Mouse (Mus musculus): ENCODE measurements around the gene Dkkl1. TPM values are rescaled to one million over a fixed set of nuclear protein-coding genes. Genes with fewer than 3 reads are reported as not detected.

Dkkl1 gene
- polyA plus RNA-seq, 1 experiment from 2014 or later: not detected

DNA sequence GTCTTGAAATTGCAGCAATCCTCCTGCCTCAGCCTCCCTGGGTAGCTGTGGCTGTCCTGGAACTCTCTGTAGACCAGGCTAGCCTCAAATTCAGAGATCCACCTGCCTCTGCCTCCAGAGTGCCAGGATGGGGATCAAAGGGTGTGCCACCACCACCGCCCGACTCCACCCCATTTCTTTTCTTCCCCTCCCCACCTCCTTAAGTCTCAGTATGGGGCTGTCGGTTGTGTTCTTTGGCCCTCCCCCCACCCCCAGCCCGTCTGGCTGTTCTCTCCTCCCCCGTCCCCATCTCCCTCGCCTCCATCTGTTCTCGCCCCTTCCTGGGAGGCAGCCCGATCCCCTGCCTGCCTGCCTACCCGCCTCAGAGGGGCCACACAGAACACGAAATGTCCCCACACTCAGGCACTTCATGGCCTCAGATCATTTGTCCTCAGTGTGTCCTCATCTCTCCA, 45.0 kb downstream of the Dkkl1 start:
- ATAC-seq (no peak), DNase-seq (ENCODE audit: low read depth, low spot score) (no peak)
- POLR2A ChIA-PET: no interaction called here
- in situ Hi-C loops (cut with MboI; ENCODE audit: low pct_unique_long_range_greater_than_20kb): loop anchor here (10.0 kb wide), 1 partner anchor 188 kb away; no protein-coding TSS in a partner anchor
- H3K27me3 ChIP-seq: peaks cover 50% of the 10 kb centered on the region
- no peak for TF ChIP-seq CTCF (IDR thresholded peaks at IDR 0.05)
- CTCF ChIA-PET: no interaction called here

DNA sequence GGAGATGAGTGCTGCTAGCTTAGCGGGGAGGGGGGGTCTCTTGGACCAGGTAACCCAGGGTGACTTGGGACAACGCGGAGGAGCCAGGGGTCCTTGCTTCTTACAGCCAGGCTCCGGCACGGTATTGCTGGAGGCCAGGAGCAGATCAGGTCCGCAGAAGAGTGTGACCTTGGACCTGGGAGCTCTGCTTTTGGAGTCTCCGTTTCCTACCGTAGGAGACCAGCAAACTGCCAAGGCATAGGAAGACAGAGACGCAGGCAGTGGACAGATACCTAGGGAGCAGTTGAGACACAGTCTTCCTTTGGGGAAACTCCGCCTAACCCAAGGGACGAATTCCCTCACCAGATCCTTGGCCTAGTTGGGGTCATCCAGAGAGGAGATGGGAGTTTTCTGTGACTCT, 46.2 kb downstream of the Dkkl1 start:
- in situ Hi-C loops (cut with MboI; ENCODE audit: low pct_unique_long_range_greater_than_20kb): loop anchor here (10.0 kb wide), 1 partner anchor 189 kb away; no protein-coding TSS in a partner anchor

DNA sequence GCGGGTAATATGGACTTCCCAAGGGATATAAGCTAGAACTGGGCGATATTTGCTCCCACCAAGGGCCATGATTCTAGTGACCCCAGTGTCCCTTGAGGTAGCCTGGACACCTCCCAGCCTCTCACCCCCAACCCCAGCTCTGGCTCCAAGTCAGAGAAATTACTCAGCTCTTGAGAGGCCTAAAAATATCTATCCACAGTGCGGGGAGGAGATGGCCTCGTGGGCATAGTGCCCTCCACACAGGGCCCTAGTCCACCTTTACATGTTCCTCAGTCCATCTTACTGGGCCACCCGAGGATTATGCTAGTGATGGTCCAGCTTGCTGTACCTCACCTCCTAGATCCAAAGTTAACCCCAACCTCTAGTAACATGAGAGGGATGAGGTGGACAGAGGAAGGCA, 47.1 kb downstream of the Dkkl1 start:
- peaks cover 48% of the 10 kb centered on the region for H3K27me3 ChIP-seq
- ChIA-PET CTCF (interaction anchor here (1.0 to 1.2 kb wide), 2 partner anchors 22 to 33 kb away, joined by 3 to 6 read pairs; no protein-coding TSS in a partner anchor), POLR2A (no interaction called here)
- ATAC-seq: no peak
- in situ Hi-C loops (cut with MboI; ENCODE audit: low pct_unique_long_range_greater_than_20kb): loop anchor here (10.0 kb wide), 1 partner anchor 190 kb away; no protein-coding TSS in a partner anchor
- DNase-seq (ENCODE audit: low read depth, low spot score): no peak
- TF ChIP-seq CTCF (IDR thresholded peaks at IDR 0.05): no peak

More for the DNA sequence above, 46.2 kb downstream of the Dkkl1 start:
- ATAC-seq (no peak), DNase-seq (ENCODE audit: low read depth, low spot score) (no peak)
- no peak for TF ChIP-seq CTCF (IDR thresholded peaks at IDR 0.05)
- ChIA-PET POLR2A (no interaction called here), CTCF (no interaction called here)
- H3K27me3 ChIP-seq: peaks cover 50% of the 10 kb centered on the region

DNA sequence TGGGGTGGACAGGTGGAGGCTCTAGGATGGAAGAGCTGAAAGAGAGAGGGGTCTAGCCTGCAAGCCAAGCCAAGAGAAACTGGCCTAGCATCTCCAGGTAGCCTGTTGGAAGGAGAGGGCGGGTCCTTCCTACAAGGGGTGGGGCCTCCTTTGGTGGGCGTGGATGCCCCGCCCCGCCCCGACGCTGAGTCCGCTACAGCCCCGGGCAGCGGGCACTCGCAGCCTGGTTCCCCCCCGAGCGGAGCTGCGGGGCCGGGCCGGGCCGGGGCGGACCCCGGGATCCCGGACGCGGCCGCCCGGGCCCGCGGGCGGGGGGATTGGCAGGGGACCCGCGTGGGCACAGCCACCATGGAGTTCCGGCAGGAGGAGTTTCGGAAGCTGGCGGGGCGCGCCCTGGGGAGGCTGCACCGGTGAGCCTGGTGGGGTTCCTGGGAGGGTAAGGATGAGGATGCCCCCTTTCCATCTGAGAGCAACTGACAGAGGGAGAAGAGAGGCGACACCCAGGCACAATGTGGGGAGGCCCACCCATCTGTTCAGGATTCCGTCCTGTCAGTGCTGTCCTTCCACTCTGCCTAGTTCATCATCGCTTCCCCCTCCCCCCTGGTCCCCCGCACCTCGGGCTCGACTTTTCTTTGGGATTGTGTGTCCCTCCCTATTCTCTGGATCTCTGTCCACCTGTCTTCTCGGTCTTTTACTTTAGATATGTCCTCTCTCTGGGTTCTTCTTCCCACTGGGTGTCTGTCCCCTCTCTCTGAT, 48.0 kb downstream of the Dkkl1 start, which contains the start of gene Slc17a7:
TSS of gene Slc17a7 (plus strand) at position 215 of the 756 bp plus-strand sequence.
- no peak for DNase-seq (ENCODE audit: low read depth, low spot score)
- no peak for ATAC-seq
- in situ Hi-C loops (cut with MboI; ENCODE audit: low pct_unique_long_range_greater_than_20kb): loop anchor here (10.0 kb wide), 1 partner anchor 191 kb away; no protein-coding TSS in a partner anchor

DNA sequence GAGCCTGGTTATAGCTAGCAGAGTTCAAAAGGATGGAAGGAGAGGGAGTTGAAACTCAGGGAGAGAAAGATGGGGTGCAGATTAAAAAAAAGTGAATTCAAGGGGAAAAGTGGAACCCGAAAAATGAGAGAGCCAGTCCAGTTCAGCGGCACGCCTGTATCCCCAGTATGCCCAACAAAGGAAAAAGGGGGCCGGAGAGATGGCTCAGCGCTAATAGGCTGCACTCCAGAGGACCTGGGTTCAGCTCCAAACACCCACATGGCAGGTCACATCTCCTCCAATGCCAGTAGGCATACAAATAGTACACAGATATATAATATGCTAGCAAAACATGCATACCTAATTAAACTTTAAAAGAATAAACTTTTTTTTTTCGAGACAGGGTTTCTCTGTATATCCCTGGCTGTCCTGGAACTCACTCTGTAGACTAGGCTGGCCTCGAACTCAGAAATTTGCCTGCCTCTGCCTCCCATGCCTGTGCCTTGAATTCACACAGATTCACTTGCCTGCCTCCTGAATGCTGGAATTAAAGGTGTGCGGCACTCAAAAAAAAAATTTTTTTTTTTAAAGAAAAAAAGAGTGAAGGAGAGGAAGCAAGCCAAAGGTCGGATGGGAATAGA, 48.8 kb downstream of the Dkkl1 start:
- in situ Hi-C loops (cut with MboI; ENCODE audit: low pct_unique_long_range_greater_than_20kb): loop anchor here (10.0 kb wide), 1 partner anchor 192 kb away; no protein-coding TSS in a partner anchor
- no peak for TF ChIP-seq CTCF (IDR thresholded peaks at IDR 0.05)
- DNase-seq (ENCODE audit: low read depth, low spot score) (no peak), ATAC-seq (no peak)
- peaks cover 33% of the 10 kb centered on the region for H3K27me3 ChIP-seq
- ChIA-PET CTCF (interaction anchor here (1.1 to 2.7 kb wide), 8 partner anchors 8 to 137 kb away, joined by 3 to 30 read pairs (median 6); partner anchors contain the start of genes Aldh16a1 and Pih1d1), POLR2A (interaction anchor here (1.2 kb wide), 1 partner anchor 11 kb away, joined by 3 read pairs; no protein-coding TSS in a partner anchor)

More for the DNA sequence above, 48.0 kb downstream of the Dkkl1 start, which contains the start of gene Slc17a7:
- H3K27me3 ChIP-seq: peaks cover 41% of the 10 kb centered on the region
- ChIA-PET CTCF (interaction anchor here (1.0 to 2.7 kb wide), 6 partner anchors 9 to 136 kb away, joined by 3 to 8 read pairs (median 4); partner anchors contain the start of genes Aldh16a1 and Pih1d1), POLR2A (no interaction called here)
- no peak for TF ChIP-seq CTCF (IDR thresholded peaks at IDR 0.05)

DNA sequence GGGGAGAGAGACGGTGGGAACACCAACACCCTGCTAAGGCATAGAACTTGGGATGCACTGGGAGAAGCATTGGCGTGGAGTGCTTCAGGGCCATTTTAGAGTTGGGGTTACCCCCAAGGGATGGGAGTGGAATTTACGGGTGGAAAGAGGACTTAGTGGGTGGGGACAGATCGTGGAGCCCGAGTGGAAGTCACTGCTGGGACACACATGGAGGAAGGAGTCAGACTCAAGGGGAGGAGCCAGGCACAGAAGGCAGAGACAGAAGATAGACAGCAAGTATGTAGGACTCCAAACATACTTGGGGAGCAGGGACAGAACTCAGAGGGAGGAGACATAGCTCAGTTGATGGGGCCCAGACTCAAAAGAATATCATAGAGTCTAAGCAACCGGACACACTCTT, 49.4 kb downstream of the Dkkl1 start:
- POLR2A ChIA-PET: interaction anchor here (1.2 kb wide), 1 partner anchor 12 kb away, joined by 3 read pairs; no protein-coding TSS in a partner anchor
- ATAC-seq (no peak), DNase-seq (ENCODE audit: low read depth, low spot score) (no peak)
- in situ Hi-C loops (cut with MboI; ENCODE audit: low pct_unique_long_range_greater_than_20kb): loop anchor here (10.0 kb wide), 1 partner anchor 192 kb away; no protein-coding TSS in a partner anchor
- CTCF ChIA-PET: interaction anchor here (0.8 to 2.7 kb wide), 13 partner anchors 8 to 137 kb away, joined by 3 to 30 read pairs (median 5); partner anchors contain the start of genes Aldh16a1, Ccdc155 and Pih1d1
- peaks cover 29% of the 10 kb centered on the region for H3K27me3 ChIP-seq
- no peak for TF ChIP-seq CTCF (IDR thresholded peaks at IDR 0.05)

DNA sequence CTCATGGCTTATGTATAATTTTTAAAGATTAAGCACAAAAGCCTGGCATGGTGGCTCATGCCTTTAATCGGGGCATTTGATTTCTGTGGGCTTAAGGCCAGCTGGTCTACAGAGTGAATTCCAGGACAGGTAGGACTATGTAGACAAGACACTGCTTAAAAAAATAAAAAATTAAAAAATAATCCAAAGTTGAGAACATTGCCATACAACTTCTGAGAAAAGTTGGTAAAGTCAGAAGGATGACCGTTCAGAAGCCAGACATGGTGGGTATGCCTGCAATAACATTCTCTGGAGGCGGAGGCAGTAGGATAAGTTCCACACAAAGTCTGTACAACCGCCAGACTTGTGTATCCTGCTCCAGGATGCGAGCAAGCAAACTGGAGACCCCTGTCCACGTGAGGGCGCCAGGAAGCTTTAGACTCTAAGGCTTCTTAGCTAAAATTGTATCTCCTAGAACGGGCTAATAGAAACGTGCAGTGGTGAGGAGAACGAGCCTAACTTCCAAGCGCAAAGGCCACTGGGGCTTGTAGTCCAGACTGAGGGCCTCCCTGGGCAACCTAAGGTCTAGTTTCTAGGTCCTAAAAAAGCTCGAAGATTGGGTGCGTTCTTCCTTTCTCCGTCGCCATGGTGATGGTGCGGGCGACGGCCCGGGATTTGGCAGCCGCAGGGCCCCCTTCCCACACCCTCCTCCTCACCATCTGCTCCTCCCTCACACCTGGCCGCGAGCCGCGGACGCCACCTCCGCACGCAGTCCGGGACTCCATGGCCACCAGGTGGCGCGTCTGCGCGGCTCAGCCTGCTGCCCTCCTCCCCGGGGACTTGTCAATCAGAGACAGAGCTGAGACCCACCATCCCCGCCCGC, 50.1 kb downstream of the Dkkl1 start:
- CTCF ChIA-PET: interaction anchor here (0.7 to 2.7 kb wide), 13 partner anchors 7 to 138 kb away, joined by 3 to 30 read pairs (median 5); partner anchors contain the start of genes Aldh16a1, Ccdc155 and Pih1d1
- peak; percentile 75 for ATAC-seq

DNA sequence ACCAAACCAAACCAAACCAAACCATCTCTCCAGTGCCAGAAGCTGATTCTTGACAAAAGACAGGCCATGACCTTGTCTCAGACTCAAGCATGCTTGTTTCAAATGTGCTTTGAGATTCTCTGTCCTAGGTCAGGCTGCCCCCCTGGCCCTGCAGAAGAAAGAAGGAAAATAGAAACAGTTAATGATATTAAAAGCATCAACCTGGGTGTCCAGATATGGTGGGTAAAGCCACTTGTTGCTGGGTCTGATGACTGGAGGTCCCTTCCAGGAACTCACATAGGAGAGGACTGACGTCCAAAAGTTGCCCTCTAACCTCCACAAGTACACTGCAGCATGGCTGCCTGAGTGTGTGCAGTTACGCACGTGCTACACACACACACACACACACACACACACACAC, 51.1 kb downstream of the Dkkl1 start:
- POLR2A ChIA-PET: no interaction called here
- DNase-seq (ENCODE audit: low read depth, low spot score): no peak
- CTCF ChIA-PET: interaction anchor here (1.3 to 2.7 kb wide), 3 partner anchors 21 to 38 kb away, joined by 3 to 30 read pairs (median 8); no protein-coding TSS in a partner anchor
- in situ Hi-C loops (cut with MboI; ENCODE audit: low pct_unique_long_range_greater_than_20kb): loop anchor here (10.0 kb wide), 1 partner anchor 194 kb away; no protein-coding TSS in a partner anchor
- ATAC-seq: no peak
- peaks cover 19% of the 10 kb centered on the region for H3K27me3 ChIP-seq
- no peak for TF ChIP-seq CTCF (IDR thresholded peaks at IDR 0.05)

More for the DNA sequence above, 50.1 kb downstream of the Dkkl1 start:
- POLR2A ChIA-PET: interaction anchor here (1.2 kb wide), 1 partner anchor 13 kb away, joined by 3 read pairs; no protein-coding TSS in a partner anchor
- peak; percentile 55 for DNase-seq (ENCODE audit: low read depth, low spot score)
- peaks cover 25% of the 10 kb centered on the region for H3K27me3 ChIP-seq
- TF ChIP-seq CTCF (IDR thresholded peaks at IDR 0.05): no peak
- in situ Hi-C loops (cut with MboI; ENCODE audit: low pct_unique_long_range_greater_than_20kb): loop anchor here (10.0 kb wide), 1 partner anchor 193 kb away; no protein-coding TSS in a partner anchor

DNA sequence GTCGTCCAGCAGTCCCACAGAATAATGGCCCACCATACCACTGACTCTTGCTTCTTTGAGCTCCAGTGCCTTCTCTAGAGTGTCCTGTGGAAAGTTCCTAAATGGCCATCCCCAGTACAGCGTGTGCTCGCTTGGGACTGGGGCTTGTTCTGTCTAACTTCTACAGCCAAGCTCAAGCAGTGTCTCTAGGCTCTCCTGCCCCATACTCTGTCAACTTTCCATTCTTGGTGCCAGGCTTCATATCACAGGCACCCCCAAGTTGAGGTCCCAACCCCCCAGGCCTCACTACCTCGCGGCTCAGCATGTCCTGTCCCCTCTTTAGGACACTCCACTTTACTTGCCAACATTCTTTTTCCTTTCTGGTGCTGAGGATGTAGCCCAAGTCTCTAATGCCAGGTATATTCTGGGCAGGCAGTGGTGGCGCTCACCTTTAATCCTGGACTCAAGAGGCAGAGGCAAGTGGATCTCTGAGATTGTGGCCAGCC, 51.6 kb downstream of the Dkkl1 start:
- DNase-seq (ENCODE audit: low read depth, low spot score) (no peak), ATAC-seq (no peak)
- ChIA-PET CTCF (interaction anchor here (1.0 to 2.7 kb wide), 2 partner anchors 38 kb away, joined by 4 to 30 read pairs; no protein-coding TSS in a partner anchor), POLR2A (no interaction called here)
- no peak for TF ChIP-seq CTCF (IDR thresholded peaks at IDR 0.05)
- in situ Hi-C loops (cut with MboI; ENCODE audit: low pct_unique_long_range_greater_than_20kb): loop anchor here (10.0 kb wide), 1 partner anchor 194 kb away; no protein-coding TSS in a partner anchor
- peaks cover 16% of the 10 kb centered on the region for H3K27me3 ChIP-seq

All from Patski (cell line).